Mouse (Mus musculus): ENCODE measurements around the gene Fam102a. TPM values are rescaled to one million over a fixed set of nuclear protein-coding genes. Genes with fewer than 3 reads are reported as not detected.
A peak's percentile ranks its signal among the peaks of the same experiment; 100 is the strongest.

The Fam102a gene
- polyA plus RNA-seq, 1 experiment from 2014 or later = 16.6 TPM

- ATAC-seq (ENCODE audit: low FRiP score, low TSS enrichment) (no peak), DNase-seq (ENCODE audit: low spot score) (no peak)
- Histone ChIP-seq H3K4me2 (replicated peaks; ENCODE audit: low read depth) (no peak overlapping the region), H3K4me1 (replicated peaks; ENCODE audit: control insufficient read depth, insufficient read depth) (peaks cover 2% of the 10 kb centered on the region), H3K9ac (ENCODE audit: low read length) (no peak overlapping the region), H3K4me3 (ENCODE audit: low read depth, low read length) (no peak overlapping the region), H3K36me3 (ENCODE audit: control insufficient read depth, insufficient read depth, low read length) (no peaks in the 10 kb centered on the region), H3K9me3 (ENCODE audit: control insufficient read depth, low read length) (no peaks in the 10 kb centered on the region), H3K27me3 (ENCODE audit: control insufficient read depth, insufficient read depth, low read length) (no peaks in the 10 kb centered on the region), H3K27ac (replicated peaks) (no peak overlapping the region)
- TF ChIP-seq EP300 (optimal IDR thresholded peaks at IDR 0.05) = no peak
- TF ChIP-seq CTCF (IDR thresholded peaks at IDR 0.05; ENCODE audit: low read depth) = no peak
- 45% methylated on average over 10 of the region's 10 CpGs for WGBS
Observed at GRCm38 (mm10) chr2:32604631-32605030, 69.5 kb downstream of the Fam102a start.

- no peaks in the 10 kb centered on the region for H3K36me3 ChIP-seq (ENCODE audit: control insufficient read depth, insufficient read depth, low read length)
- peak overlapping the region; percentile 71 for H3K9ac ChIP-seq (ENCODE audit: low read length)
- peak overlapping the region; percentile 70 for H3K4me3 ChIP-seq (ENCODE audit: low read depth, low read length)
- no peaks in the 10 kb centered on the region for H3K9me3 ChIP-seq (ENCODE audit: control insufficient read depth, low read length)
- 16% methylated on average over 37 of the region's 55 CpGs for WGBS
- H3K27ac ChIP-seq (replicated peaks) = 0 out of 2 replicates have a peak overlapping the region, but pooled peaks have one; percentile 40
- ATAC-seq (ENCODE audit: low FRiP score, low TSS enrichment) (peak; percentile 76), DNase-seq (ENCODE audit: low spot score) (peak; percentile 80)
- peak; percentile 79 for TF ChIP-seq CTCF (IDR thresholded peaks at IDR 0.05; ENCODE audit: low read depth)
- no peak for TF ChIP-seq EP300 (optimal IDR thresholded peaks at IDR 0.05)
- H3K4me1 ChIP-seq (replicated peaks; ENCODE audit: control insufficient read depth, insufficient read depth) = peaks cover 6% of the 10 kb centered on the region
- peak overlapping the region; percentile 82 for H3K4me2 ChIP-seq (replicated peaks; ENCODE audit: low read depth)
- no peaks in the 10 kb centered on the region for H3K27me3 ChIP-seq (ENCODE audit: control insufficient read depth, insufficient read depth, low read length)
Observed at GRCm38 (mm10) chr2:32606161-32607142, 71.3 kb downstream of the Fam102a start.

- no peak for TF ChIP-seq EP300 (optimal IDR thresholded peaks at IDR 0.05)
- TF ChIP-seq CTCF (IDR thresholded peaks at IDR 0.05; ENCODE audit: low read depth) = no peak
- Histone ChIP-seq H3K36me3 (ENCODE audit: control insufficient read depth, insufficient read depth, low read length) (no peaks in the 10 kb centered on the region), H3K9me3 (ENCODE audit: control insufficient read depth, low read length) (no peaks in the 10 kb centered on the region), H3K27ac (replicated peaks) (peak overlapping the region; percentile 73; the same call in 1 of the 2 replicates), H3K4me1 (replicated peaks; ENCODE audit: control insufficient read depth, insufficient read depth) (peaks cover 6% of the 10 kb centered on the region; the same call in 1 of the 2 replicates), H3K27me3 (ENCODE audit: control insufficient read depth, insufficient read depth, low read length) (no peaks in the 10 kb centered on the region), H3K4me3 (ENCODE audit: low read depth, low read length) (peak overlapping the region; percentile 70), H3K4me2 (replicated peaks; ENCODE audit: low read depth) (peak overlapping the region; percentile 82), H3K9ac (ENCODE audit: low read length) (peak overlapping the region; percentile 71)
- ATAC-seq (ENCODE audit: low FRiP score, low TSS enrichment) (peak; percentile 11), DNase-seq (ENCODE audit: low spot score) (no peak)
- 4% methylated on average over 34 of the region's 34 CpGs for WGBS
Observed at GRCm38 (mm10) chr2:32607262-32607947, 72.3 kb downstream of the Fam102a start.

- H3K9ac ChIP-seq (ENCODE audit: low read length) = 0 out of 2 replicates have a peak overlapping the region, but pooled peaks have one; percentile 23
- ATAC-seq (ENCODE audit: low FRiP score, low TSS enrichment) (peak; percentile 45), DNase-seq (ENCODE audit: low spot score) (peak; percentile 57)
- 0 out of 2 replicates have a peak, but pooled peaks have one; percentile 8 for TF ChIP-seq CTCF (IDR thresholded peaks at IDR 0.05; ENCODE audit: low read depth)
- no peak for TF ChIP-seq EP300 (optimal IDR thresholded peaks at IDR 0.05)
- no peaks in the 10 kb centered on the region for H3K9me3 ChIP-seq (ENCODE audit: control insufficient read depth, low read length)
- 9% methylated on average over 25 of the region's 25 CpGs for WGBS
- peak overlapping the region; percentile 82 for H3K4me2 ChIP-seq (replicated peaks; ENCODE audit: low read depth)
- H3K27me3 ChIP-seq (ENCODE audit: control insufficient read depth, insufficient read depth, low read length) = no peaks in the 10 kb centered on the region
- peak overlapping the region; percentile 73 for H3K27ac ChIP-seq (replicated peaks)
- H3K4me3 ChIP-seq (ENCODE audit: low read depth, low read length) = peak overlapping the region; percentile 70
- no peaks in the 10 kb centered on the region for H3K36me3 ChIP-seq (ENCODE audit: control insufficient read depth, insufficient read depth, low read length)
- peaks cover 6% of the 10 kb centered on the region; the same call in 1 of the 2 replicates for H3K4me1 ChIP-seq (replicated peaks; ENCODE audit: control insufficient read depth, insufficient read depth)
Observed at GRCm38 (mm10) chr2:32608141-32608777, 73.1 kb downstream of the Fam102a start.

GRCm38 (mm10) chr2:32608778-32609435 lies 73.8 kb downstream of the Fam102a start:
- no peaks in the 10 kb centered on the region for H3K36me3 ChIP-seq (ENCODE audit: control insufficient read depth, insufficient read depth, low read length)
- no peaks in the 10 kb centered on the region for H3K27me3 ChIP-seq (ENCODE audit: control insufficient read depth, insufficient read depth, low read length)
- H3K4me1 ChIP-seq (replicated peaks; ENCODE audit: control insufficient read depth, insufficient read depth) = peaks cover 6% of the 10 kb centered on the region; the same call in 1 of the 2 replicates
- no peaks in the 10 kb centered on the region for H3K9me3 ChIP-seq (ENCODE audit: control insufficient read depth, low read length)
- peak overlapping the region; percentile 73 for H3K27ac ChIP-seq (replicated peaks)
- H3K4me2 ChIP-seq (replicated peaks; ENCODE audit: low read depth) = peak overlapping the region; percentile 82
- TF ChIP-seq EP300 (optimal IDR thresholded peaks at IDR 0.05) = no peak
- peak overlapping the region; percentile 70 for H3K4me3 ChIP-seq (ENCODE audit: low read depth, low read length)
- WGBS = 58% methylated on average over 18 of the region's 18 CpGs
- 0 out of 2 replicates have a peak overlapping the region, but pooled peaks have one; percentile 13 for H3K9ac ChIP-seq (ENCODE audit: low read length)
- peak; percentile 11; the same call in 1 of the 2 replicates for ATAC-seq (ENCODE audit: low FRiP score, low TSS enrichment)
- DNase-seq (ENCODE audit: low spot score) = no peak
